ENCODE assay signal across 9 mouse cellular contexts in the genomic region with DNA sequence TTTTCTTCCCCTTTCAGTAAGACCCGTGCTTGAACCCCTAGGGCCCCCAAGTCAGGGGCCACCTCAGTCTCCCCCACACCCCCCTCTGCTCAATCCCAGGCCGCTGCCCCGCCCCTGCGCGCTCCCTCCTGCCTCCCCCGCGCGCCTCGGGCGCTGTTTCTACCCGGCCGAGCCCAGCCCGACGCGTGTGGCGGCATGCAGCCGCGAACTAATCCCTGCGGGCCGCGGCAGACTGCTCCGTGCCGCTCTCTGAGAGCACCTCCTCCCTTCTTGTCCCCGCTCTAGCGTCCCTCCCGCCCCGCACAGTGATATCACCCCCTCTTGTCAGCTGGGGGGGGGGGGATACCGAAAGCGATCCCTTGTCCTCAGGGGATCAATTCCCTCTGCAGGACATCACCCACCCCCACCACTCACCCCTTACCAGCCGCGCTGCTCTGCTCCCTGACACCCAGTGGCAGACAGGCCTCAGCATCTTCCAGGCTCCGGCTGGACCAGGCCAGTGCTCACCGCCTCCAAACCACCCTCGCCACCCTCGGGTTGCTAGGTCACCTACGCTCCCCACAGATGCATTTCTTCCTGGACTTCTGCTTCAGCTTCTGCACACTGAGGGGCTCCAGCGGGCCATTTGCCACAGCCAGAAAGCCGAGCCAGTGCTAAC. TPM values are rescaled to one million over a fixed set of nuclear protein-coding genes. Genes with fewer than 3 reads are reported as not detected.
DNase-seq lines count a peak whose midpoint lies in the region; ATAC-seq and TF ChIP-seq lines count a peak whose summit lies in the region.
"Had no signal": no experiment of that assay in that cellular context is flagged by ENCODE, and none has a peak within 500 bp of the region (broad histone marks: within the 10 kb centered on the region; RNA-seq: fewer than 3 reads in every experiment).

No protein-coding gene starts in this region.

- no peak for ATAC-seq in heart, embryonic 12.5 days (ENCODE audit: insufficient number of reproducible peaks, low FRiP score)
- no peak for ATAC-seq in forebrain, embryonic 16.5 days
- ATAC-seq in megakaryocyte progenitor cell, adult 5-6 weeks (replicated peaks; ENCODE audit: poor library complexity): 0 out of 2 replicates have a peak, but pooled peaks have one; percentile 42
- ATAC-seq in monocyte, adult 5-6 weeks (replicated peaks; ENCODE audit: insufficient number of reproducible peaks, low FRiP score, low TSS enrichment, poor library complexity, severe bottlenecking): no peak

- H3K9me3 ChIP-seq in heart, embryonic 12.5 days (replicated peaks): no peaks in the 10 kb centered on the region
- no peaks in the 10 kb centered on the region for H3K9me3 ChIP-seq in ES-Bruce4 (replicated peaks; ENCODE audit: control insufficient read depth, insufficient read depth, low read length, poor library complexity, severe bottlenecking)
- no peaks in the 10 kb centered on the region for H3K9me3 ChIP-seq in forebrain, embryonic 16.5 days (ENCODE audit: control insufficient read depth, low read length)

- H3K9ac ChIP-seq in heart, embryonic 12.5 days: no peak overlapping the region
- peak overlapping the region; percentile 63 for H3K9ac ChIP-seq in ES-Bruce4 (ENCODE audit: low read depth, poor library complexity, severe bottlenecking)
- H3K9ac ChIP-seq in forebrain, embryonic 16.5 days (replicated peaks; ENCODE audit: low read depth, low read length): no peak overlapping the region

- no peak for TF ChIP-seq POLR2A in ES-Bruce4 (IDR thresholded peaks at IDR 0.05; ENCODE audit: insufficient read depth, low read length)

- H3K27ac ChIP-seq in heart, embryonic 12.5 days (ENCODE audit: poor library complexity, severe bottlenecking): no peak overlapping the region
- no peak overlapping the region for H3K27ac ChIP-seq in ES-Bruce4 (ENCODE audit: insufficient read depth, low read length)
- H3K27ac ChIP-seq in forebrain, embryonic 16.5 days (ENCODE audit: low read length): no peak overlapping the region

- no peak for DNase-seq in heart, adult 18-20 months
- no peak for DNase-seq in layer of hippocampus, adult 11-12 months (ENCODE audit: low spot score)
- DNase-seq in frontal cortex, adult 2 months (ENCODE audit: extremely low spot score in 1 of 2, low spot score in 1 of 2): no peak

- 1% methylated on average over 35 of the region's 38 CpGs for WGBS in heart, embryonic 12.5 days
- WGBS in forebrain, embryonic 16.5 days: under 1% methylated on average over 33 of the region's 38 CpGs

- peaks cover 100% of the 10 kb centered on the region for H3K27me3 ChIP-seq in heart, embryonic 12.5 days (replicated peaks)
- peaks cover 13% of the 10 kb centered on the region for H3K27me3 ChIP-seq in ES-Bruce4 (ENCODE audit: control insufficient read depth, insufficient read depth, low read length, poor library complexity, severe bottlenecking)
- H3K27me3 ChIP-seq in forebrain, embryonic 16.5 days (replicated peaks; ENCODE audit: control insufficient read depth, insufficient read depth, low read length): peaks cover 74% of the 10 kb centered on the region

- peak overlapping the region; percentile 61 for H3K4me2 ChIP-seq in heart, embryonic 12.5 days
- H3K4me2 ChIP-seq in forebrain, embryonic 16.5 days (ENCODE audit: low read length): peak overlapping the region; percentile 45

- TF ChIP-seq CTCF in ES-Bruce4 (IDR thresholded peaks at IDR 0.05; ENCODE audit: low read depth, low read length): no peak

- H3K4me1 ChIP-seq in heart, embryonic 12.5 days (replicated peaks): peaks cover 25% of the 10 kb centered on the region
- peaks cover 2% of the 10 kb centered on the region for H3K4me1 ChIP-seq in ES-Bruce4 (ENCODE audit: control insufficient read depth, insufficient read depth, low read length)
- peaks cover 34% of the 10 kb centered on the region for H3K4me1 ChIP-seq in forebrain, embryonic 16.5 days (replicated peaks; ENCODE audit: control insufficient read depth, insufficient read depth, low read length)

- H3K36me3 ChIP-seq in heart, embryonic 12.5 days: no peaks in the 10 kb centered on the region
- H3K36me3 ChIP-seq in ES-Bruce4 (ENCODE audit: control insufficient read depth, insufficient read depth, low read length, poor library complexity, severe bottlenecking): no peaks in the 10 kb centered on the region
- H3K36me3 ChIP-seq in forebrain, embryonic 16.5 days (ENCODE audit: control insufficient read depth, insufficient read depth): no peaks in the 10 kb centered on the region

- peak overlapping the region; percentile 30 for H3K4me3 ChIP-seq in heart, embryonic 12.5 days
- peak overlapping the region; percentile 54 for H3K4me3 ChIP-seq in ES-Bruce4 (ENCODE audit: low read depth, low read length)
- H3K4me3 ChIP-seq in forebrain, embryonic 16.5 days (replicated peaks; ENCODE audit: low read length): peak overlapping the region; percentile 28

- no peak for TF ChIP-seq EP300 in ES-Bruce4 (IDR thresholded peaks at IDR 0.05; ENCODE audit: insufficient read depth, low read depth, low read length)

RNA-seq across cellular contexts. Expression of a gene that starts 3.3 kb away (rescaled TPM):
- 0.28 TPM in 1 of 2 replicates, not detected in the other for polyA plus RNA-seq in heart, embryonic 12.5 days (2016; fragmentation: Nextera tagmentation; extraction: Ambion mirVana)
- not detected for total RNA-seq in heart, adult 18-20 months (2021)
- polyA plus RNA-seq in ES-Bruce4 (2011; ENCODE audit: insufficient read depth, insufficient read length, low read depth, missing spikeins): 0.79 and 0.81 TPM in 2 replicates
- polyA plus RNA-seq in forebrain, embryonic 16.5 days (2015; fragmentation: Nextera tagmentation; extraction: Ambion mirVana): 0.46 and 0.68 TPM in 2 replicates
- total RNA-seq in megakaryocyte progenitor cell, adult 5-6 weeks (2015): not detected in 2 replicates
- total RNA-seq in megakaryocyte progenitor cell, adult 5-6 weeks (2017): not detected in 2 replicates
- not detected in 3 replicates for total RNA-seq in monocyte, adult 5-6 weeks (2017)
- 6.0 and 7.2 TPM in 2 replicates for polyA plus RNA-seq in frontal cortex, adult 2 months (2012; rRNA removed)
- total RNA-seq: liver, adult 2 months had no signal
- polyA plus RNA-seq: liver, adult 2 months had no signal

RNA-seq across cellular contexts. Expression of a gene that starts 22.9 kb away (rescaled TPM):
- polyA plus RNA-seq in heart, embryonic 12.5 days (2016; fragmentation: Nextera tagmentation; extraction: Ambion mirVana): 0.41 and 1.3 TPM in 2 replicates
- total RNA-seq in heart, adult 18-20 months (2021): under 1 TPM; 0.18 to 0.30 TPM
- polyA plus RNA-seq in ES-Bruce4 (2011; ENCODE audit: insufficient read depth, insufficient read length, low read depth, missing spikeins): 5.0 and 5.6 TPM in 2 replicates
- 3.6 and 4.5 TPM in 2 replicates for polyA plus RNA-seq in forebrain, embryonic 16.5 days (2015; fragmentation: Nextera tagmentation; extraction: Ambion mirVana)
- total RNA-seq in megakaryocyte progenitor cell, adult 5-6 weeks (2015): 0.07 and 0.17 TPM in 2 replicates
- total RNA-seq in megakaryocyte progenitor cell, adult 5-6 weeks (2017): 0.74 TPM in 1 of 2 replicates, not detected in the other
- total RNA-seq in monocyte, adult 5-6 weeks (2017): 0.87 to 2.2 TPM (median 0.96 TPM) in 3 replicates
- polyA plus RNA-seq in frontal cortex, adult 2 months (2012; rRNA removed): 7.9 and 8.9 TPM in 2 replicates
- total RNA-seq: liver, adult 2 months had no signal

RNA-seq across cellular contexts. Expression of a gene that starts 45.6 kb away (rescaled TPM):
- polyA plus RNA-seq in heart, embryonic 12.5 days (2016; fragmentation: Nextera tagmentation; extraction: Ambion mirVana): 6.0 and 7.2 TPM in 2 replicates
- total RNA-seq in heart, adult 18-20 months (2021): 1 to 10 TPM; 1.4 to 1.7 TPM
- polyA plus RNA-seq in ES-Bruce4 (2011; ENCODE audit: insufficient read depth, insufficient read length, low read depth, missing spikeins): 0.21 and 0.23 TPM in 2 replicates
- not detected in 2 replicates for polyA plus RNA-seq in forebrain, embryonic 16.5 days (2015; fragmentation: Nextera tagmentation; extraction: Ambion mirVana)
- not detected in 2 replicates for total RNA-seq in megakaryocyte progenitor cell, adult 5-6 weeks (2015)
- not detected in 2 replicates for total RNA-seq in megakaryocyte progenitor cell, adult 5-6 weeks (2017)
- total RNA-seq in monocyte, adult 5-6 weeks (2017): not detected in 3 replicates
- polyA plus RNA-seq in frontal cortex, adult 2 months (2012; rRNA removed): 0.76 and 0.88 TPM in 2 replicates
- polyA plus RNA-seq: liver, adult 2 months had no signal
